Mouse (Mus musculus) spleen, adult 2 months (tissue): Measurements from ENCODE around the gene Hmga2.

Source experiments
- CTCF ChIP-seq: fragments of 200-500 bp; IDR thresholded peaks from 2 replicates; pipeline ENCODE4 v1.5.1; 2011; ENCODE audit warnings: mild to moderate bottlenecking, inconsistent platforms; ENCODE audit not compliant: insufficient read depth, insufficient read length, insufficient replicate concordance; ENCODE audit errors: extremely low read depth
- POLR2A ChIP-seq: fragments of 200-500 bp; IDR thresholded peaks from 2 replicates; pipeline ENCODE4 v1.6.1; 2011; ENCODE audit warnings: low read depth, low read length, inconsistent platforms

- no peak for TF ChIP-seq CTCF
- TF ChIP-seq POLR2A: no peak
These were observed 2.0 kb downstream of the Hmga2 start for GRCm38 (mm10) chr10:120474301-120474700.
